Mouse (Mus musculus): ENCODE results near the gene Cacnb1. TPM values are rescaled to one million over a fixed set of nuclear protein-coding genes. Genes with fewer than 3 reads are reported as not detected.

Gene Cacnb1
- total and polyA plus RNA-seq, 3 experiments, result 2.3 to 4.4 TPM; not detected in 1

GRCm38 (mm10) chr11:97999748-98000147 is 23.1 kb downstream of the Cacnb1 start:
- H3K27me3 ChIP-seq (ENCODE audit: control insufficient read depth in 1 of 2, insufficient read depth in 2 of 2, low read length in 2 of 2), result no peaks in the 10 kb centered on the region
- no peaks in the 10 kb centered on the region for H3K9me3 ChIP-seq (replicated peaks; ENCODE audit: insufficient read depth, low read length)
- H3K79me2 ChIP-seq (ENCODE audit: control insufficient read depth, insufficient read depth, low read length, poor library complexity), result no peaks in the 10 kb centered on the region
- DNase-seq (ENCODE audit: low read depth, low spot score), result peak; percentile 26
- H3K4me3 ChIP-seq (ENCODE audit: control insufficient read depth in 1 of 2, insufficient read depth in 1 of 2, low read depth in 2 of 2, low read length in 2 of 2), result no peak overlapping the region
- no peak overlapping the region for H3K27ac ChIP-seq (ENCODE audit: control insufficient read depth, low read depth, low read length)
- no peak overlapping the region for H3K9ac ChIP-seq (ENCODE audit: control insufficient read depth, low read depth, low read length, poor library complexity, severe bottlenecking)
- TF ChIP-seq NELFE (IDR thresholded peaks at IDR 0.05; ENCODE audit: low read depth, low read length) (no peak), KAT2A (conservative IDR thresholded peaks at IDR 0.05; ENCODE audit: low read depth, low read length) (no peak), BHLHE40 (IDR thresholded peaks at IDR 0.05; ENCODE audit: borderline replicate concordance, low read depth, low read length) (no peak), GATA1 (IDR thresholded peaks at IDR 0.05; ENCODE audit: low read depth, low read length) (no peak), CHD1 (IDR thresholded peaks at IDR 0.05; ENCODE audit: low read depth, low read length) (no peak), ZMIZ1 (IDR thresholded peaks at IDR 0.05; ENCODE audit: low read depth, low read length) (no peak), USF1 (IDR thresholded peaks at IDR 0.05; ENCODE audit: low read depth, low read length) (no peak), MAFK (IDR thresholded peaks at IDR 0.05; ENCODE audit: borderline replicate concordance, low read depth, low read length) (no peak), CHD2 (IDR thresholded peaks at IDR 0.05; ENCODE audit: low read length) (no peak), UBTF (IDR thresholded peaks at IDR 0.05; ENCODE audit: borderline replicate concordance, insufficient read depth, low read depth, low read length) (no peak)
- peaks cover 0 to 8% of the 10 kb centered on the region in 2 experiments; a peak in 2 of 4 replicates for H3K36me3 ChIP-seq (ENCODE audit: control insufficient read depth in 1 of 2, insufficient read depth in 2 of 2, low read length in 2 of 2)
- peaks cover 8 to 19% of the 10 kb centered on the region in 2 experiments; a peak in 3 of 4 replicates for H3K4me1 ChIP-seq (ENCODE audit: control insufficient read depth in 1 of 2, insufficient read depth in 2 of 2, low read length in 2 of 2)

- H3K4me3 ChIP-seq (ENCODE audit: control insufficient read depth in 1 of 2, insufficient read depth in 1 of 2, low read depth in 2 of 2, low read length in 2 of 2), result peak overlapping the region; percentile 11 to 28; a peak in 2 of 4 replicates
- peak overlapping the region; percentile 31; the same call in 1 of the 2 replicates for H3K9ac ChIP-seq (ENCODE audit: control insufficient read depth, low read depth, low read length, poor library complexity, severe bottlenecking)
- no peak overlapping the region for H3K27ac ChIP-seq (ENCODE audit: control insufficient read depth, low read depth, low read length)
- H3K79me2 ChIP-seq (ENCODE audit: control insufficient read depth, insufficient read depth, low read length, poor library complexity), result no peaks in the 10 kb centered on the region
- no peaks in the 10 kb centered on the region for H3K27me3 ChIP-seq (ENCODE audit: control insufficient read depth in 1 of 2, insufficient read depth in 2 of 2, low read length in 2 of 2)
- TF ChIP-seq BHLHE40 (IDR thresholded peaks at IDR 0.05; ENCODE audit: borderline replicate concordance, low read depth, low read length), result peak; percentile 75
- TF ChIP-seq ETS1 (IDR thresholded peaks at IDR 0.05; ENCODE audit: low read depth, low read length), result 0 out of 2 replicates have a peak, but pooled peaks have one; percentile 10
- no peak for TF ChIP-seq POLR2AphosphoS5 (IDR thresholded peaks at IDR 0.05; ENCODE audit: borderline replicate concordance, low read depth, low read length)
- no peak for TF ChIP-seq MYC (IDR thresholded peaks at IDR 0.05; ENCODE audit: low read depth, low read length)
- no peak for TF ChIP-seq JUND (IDR thresholded peaks at IDR 0.05; ENCODE audit: low read depth, low read length)
- TF ChIP-seq CHD2 (IDR thresholded peaks at IDR 0.05; ENCODE audit: low read length), result no peak
- TF ChIP-seq MAZ (IDR thresholded peaks at IDR 0.05; ENCODE audit: low read depth, low read length), result no peak
- peak; percentile 3; the same call in 1 of the 2 replicates for TF ChIP-seq MAX (IDR thresholded peaks at IDR 0.05; ENCODE audit: low read length)
- TF ChIP-seq ZNF384 (IDR thresholded peaks at IDR 0.05; ENCODE audit: low read depth, low read length), result peak; percentile 68; the same call in 1 of the 2 replicates
- TF ChIP-seq MAFK (IDR thresholded peaks at IDR 0.05; ENCODE audit: borderline replicate concordance, low read depth, low read length), result no peak
- peak; percentile 79 for TF ChIP-seq USF1 (IDR thresholded peaks at IDR 0.05; ENCODE audit: low read depth, low read length)
- no peak for TF ChIP-seq GATA1 (IDR thresholded peaks at IDR 0.05; ENCODE audit: low read depth, low read length)
- 0 out of 4 replicates have a peak, but pooled peaks of 1 of the 2 experiments have one; percentile 17 for TF ChIP-seq USF2 (IDR thresholded peaks at IDR 0.05; ENCODE audit: borderline replicate concordance in 1 of 2, insufficient read depth in 1 of 2, low read depth in 1 of 2, low read length in 2 of 2)
- no peak for TF ChIP-seq TBP (IDR thresholded peaks at IDR 0.05; ENCODE audit: low read depth, low read length)
- H3K36me3 ChIP-seq (ENCODE audit: control insufficient read depth in 1 of 2, insufficient read depth in 2 of 2, low read length in 2 of 2), result peaks cover 0 to 8% of the 10 kb centered on the region in 2 experiments; a peak in 2 of 4 replicates
- peak; percentile 69 for DNase-seq (ENCODE audit: low read depth, low spot score)
- H3K4me1 ChIP-seq (ENCODE audit: control insufficient read depth in 1 of 2, insufficient read depth in 2 of 2, low read length in 2 of 2), result peaks cover 8 to 24% of the 10 kb centered on the region in 2 experiments; a peak in 3 of 4 replicates
- H3K9me3 ChIP-seq (replicated peaks; ENCODE audit: insufficient read depth, low read length), result no peaks in the 10 kb centered on the region
Observed at GRCm38 (mm10) chr11:97998898-97999608, 23.8 kb downstream of the Cacnb1 start.

All from MEL (cell line).